Mouse (Mus musculus): ENCODE results near the gene Reg4. TPM values are rescaled to one million over a fixed set of nuclear protein-coding genes. Genes with fewer than 3 reads are reported as not detected.

Gene Reg4
- polyA plus RNA-seq, 1 experiment from 2014 or later, result 0.20 TPM

GRCm38 (mm10) chr3:98249378-98249777, 27.4 kb downstream of the Reg4 start:
- no peaks in the 10 kb centered on the region for H3K36me3 ChIP-seq (ENCODE audit: control insufficient read depth, insufficient read depth, low read length)
- 89% methylated on average over 2 of the region's 2 CpGs for WGBS
- no peak overlapping the region for H3K9ac ChIP-seq (ENCODE audit: low read length)
- no peaks in the 10 kb centered on the region for H3K9me3 ChIP-seq (ENCODE audit: control insufficient read depth, low read length)
- H3K27ac ChIP-seq (replicated peaks in 1 of 2; ENCODE audit: control insufficient read depth in 1 of 2, insufficient read depth in 1 of 2, low read depth in 2 of 2, low read length in 2 of 2), result no peak overlapping the region
- H3K4me3 ChIP-seq (ENCODE audit: control insufficient read depth in 1 of 2, insufficient read depth in 1 of 2, low read depth in 1 of 2, low read length in 2 of 2), result no peak overlapping the region
- no peaks in the 10 kb centered on the region for H3K27me3 ChIP-seq (ENCODE audit: control insufficient read depth, insufficient read depth, low read length)
- no peak overlapping the region for H3K4me2 ChIP-seq (ENCODE audit: low read length)
- no peak for ATAC-seq (ENCODE audit: insufficient number of reproducible peaks, insufficient read depth, low FRiP score, low read depth)
- H3K4me1 ChIP-seq (ENCODE audit: control insufficient read depth in 2 of 2, insufficient read depth in 2 of 2, low read length in 2 of 2), result no peaks in the 10 kb centered on the region

- Histone ChIP-seq H3K9me3 (ENCODE audit: control insufficient read depth, low read length) (no peaks in the 10 kb centered on the region), H3K27ac (replicated peaks in 1 of 2; ENCODE audit: control insufficient read depth in 1 of 2, insufficient read depth in 1 of 2, low read depth in 2 of 2, low read length in 2 of 2) (no peak overlapping the region), H3K9ac (ENCODE audit: low read length) (no peak overlapping the region), H3K4me2 (ENCODE audit: low read length) (no peak overlapping the region), H3K36me3 (ENCODE audit: control insufficient read depth, insufficient read depth, low read length) (no peaks in the 10 kb centered on the region), H3K4me3 (ENCODE audit: control insufficient read depth in 1 of 2, insufficient read depth in 1 of 2, low read depth in 1 of 2, low read length in 2 of 2) (no peak overlapping the region), H3K27me3 (ENCODE audit: control insufficient read depth, insufficient read depth, low read length) (no peaks in the 10 kb centered on the region), H3K4me1 (ENCODE audit: control insufficient read depth in 2 of 2, insufficient read depth in 2 of 2, low read length in 2 of 2) (no peaks in the 10 kb centered on the region)
- no peak for ATAC-seq (ENCODE audit: insufficient number of reproducible peaks, insufficient read depth, low FRiP score, low read depth)
- WGBS, result 77% methylated on average over 11 of the region's 11 CpGs
Measured at GRCm38 (mm10) chr3:98249833-98250448, 28.0 kb downstream of the Reg4 start.

- Histone ChIP-seq H3K4me1 (ENCODE audit: control insufficient read depth in 2 of 2, insufficient read depth in 2 of 2, low read length in 2 of 2) (no peaks in the 10 kb centered on the region), H3K27me3 (ENCODE audit: control insufficient read depth, insufficient read depth, low read length) (no peaks in the 10 kb centered on the region), H3K4me3 (ENCODE audit: control insufficient read depth in 1 of 2, insufficient read depth in 1 of 2, low read depth in 1 of 2, low read length in 2 of 2) (no peak overlapping the region), H3K36me3 (ENCODE audit: control insufficient read depth, insufficient read depth, low read length) (no peaks in the 10 kb centered on the region), H3K9me3 (ENCODE audit: control insufficient read depth, low read length) (no peaks in the 10 kb centered on the region), H3K27ac (replicated peaks in 1 of 2; ENCODE audit: control insufficient read depth in 1 of 2, insufficient read depth in 1 of 2, low read depth in 2 of 2, low read length in 2 of 2) (no peak overlapping the region), H3K9ac (ENCODE audit: low read length) (no peak overlapping the region), H3K4me2 (ENCODE audit: low read length) (no peak overlapping the region)
- no peak for ATAC-seq (ENCODE audit: insufficient number of reproducible peaks, insufficient read depth, low FRiP score, low read depth)
- 89% methylated on average over 2 of the region's 3 CpGs for WGBS
Measured at GRCm38 (mm10) chr3:98254059-98254458, 32.1 kb downstream of the Reg4 start.

- Histone ChIP-seq H3K9me3 (ENCODE audit: control insufficient read depth, low read length) (no peaks in the 10 kb centered on the region), H3K27me3 (ENCODE audit: control insufficient read depth, insufficient read depth, low read length) (no peaks in the 10 kb centered on the region), H3K4me1 (ENCODE audit: control insufficient read depth in 2 of 2, insufficient read depth in 2 of 2, low read length in 2 of 2) (no peaks in the 10 kb centered on the region), H3K9ac (ENCODE audit: low read length) (no peak overlapping the region), H3K4me2 (ENCODE audit: low read length) (no peak overlapping the region), H3K27ac (replicated peaks in 1 of 2; ENCODE audit: control insufficient read depth in 1 of 2, insufficient read depth in 1 of 2, low read depth in 2 of 2, low read length in 2 of 2) (no peak overlapping the region), H3K36me3 (ENCODE audit: control insufficient read depth, insufficient read depth, low read length) (no peaks in the 10 kb centered on the region), H3K4me3 (ENCODE audit: control insufficient read depth in 1 of 2, insufficient read depth in 1 of 2, low read depth in 1 of 2, low read length in 2 of 2) (no peak overlapping the region)
- WGBS, result 80% methylated on average over 8 of the region's 8 CpGs
- no peak for ATAC-seq (ENCODE audit: insufficient number of reproducible peaks, insufficient read depth, low FRiP score, low read depth)
Measured at GRCm38 (mm10) chr3:98254656-98255583, 33.0 kb downstream of the Reg4 start.

GRCm38 (mm10) chr3:98258723-98259122, 36.8 kb downstream of the Reg4 start:
- Histone ChIP-seq H3K27me3 (ENCODE audit: control insufficient read depth, insufficient read depth, low read length) (no peaks in the 10 kb centered on the region), H3K4me2 (ENCODE audit: low read length) (no peak overlapping the region), H3K9me3 (ENCODE audit: control insufficient read depth, low read length) (no peaks in the 10 kb centered on the region), H3K4me1 (ENCODE audit: control insufficient read depth in 2 of 2, insufficient read depth in 2 of 2, low read length in 2 of 2) (no peaks in the 10 kb centered on the region), H3K36me3 (ENCODE audit: control insufficient read depth, insufficient read depth, low read length) (no peaks in the 10 kb centered on the region), H3K27ac (replicated peaks in 1 of 2; ENCODE audit: control insufficient read depth in 1 of 2, insufficient read depth in 1 of 2, low read depth in 2 of 2, low read length in 2 of 2) (no peak overlapping the region), H3K4me3 (ENCODE audit: control insufficient read depth in 1 of 2, insufficient read depth in 1 of 2, low read depth in 1 of 2, low read length in 2 of 2) (no peak overlapping the region), H3K9ac (ENCODE audit: low read length) (no peak overlapping the region)
- WGBS, result 86% methylated on average over 4 of the region's 4 CpGs
- no peak for ATAC-seq (ENCODE audit: insufficient number of reproducible peaks, insufficient read depth, low FRiP score, low read depth)

- H3K27me3 ChIP-seq (ENCODE audit: control insufficient read depth, insufficient read depth, low read length), result no peaks in the 10 kb centered on the region
- no peaks in the 10 kb centered on the region for H3K9me3 ChIP-seq (ENCODE audit: control insufficient read depth, low read length)
- no peak overlapping the region for H3K4me3 ChIP-seq (ENCODE audit: control insufficient read depth in 1 of 2, insufficient read depth in 1 of 2, low read depth in 1 of 2, low read length in 2 of 2)
- H3K4me1 ChIP-seq (ENCODE audit: control insufficient read depth in 2 of 2, insufficient read depth in 2 of 2, low read length in 2 of 2), result no peaks in the 10 kb centered on the region
- H3K9ac ChIP-seq (ENCODE audit: low read length), result no peak overlapping the region
- no peaks in the 10 kb centered on the region for H3K36me3 ChIP-seq (ENCODE audit: control insufficient read depth, insufficient read depth, low read length)
- H3K4me2 ChIP-seq (ENCODE audit: low read length), result no peak overlapping the region
- 81% methylated on average over 5 of the region's 5 CpGs for WGBS
- no peak overlapping the region for H3K27ac ChIP-seq (replicated peaks in 1 of 2; ENCODE audit: control insufficient read depth in 1 of 2, insufficient read depth in 1 of 2, low read depth in 2 of 2, low read length in 2 of 2)
- no peak for ATAC-seq (ENCODE audit: insufficient number of reproducible peaks, insufficient read depth, low FRiP score, low read depth)
Measured at GRCm38 (mm10) chr3:98259271-98259751, 37.4 kb downstream of the Reg4 start.

- Histone ChIP-seq H3K4me3 (ENCODE audit: control insufficient read depth in 1 of 2, insufficient read depth in 1 of 2, low read depth in 1 of 2, low read length in 2 of 2) (no peak overlapping the region), H3K9ac (ENCODE audit: low read length) (no peak overlapping the region), H3K4me2 (ENCODE audit: low read length) (no peak overlapping the region), H3K27me3 (ENCODE audit: control insufficient read depth, insufficient read depth, low read length) (no peaks in the 10 kb centered on the region), H3K27ac (replicated peaks in 1 of 2; ENCODE audit: control insufficient read depth in 1 of 2, insufficient read depth in 1 of 2, low read depth in 2 of 2, low read length in 2 of 2) (no peak overlapping the region), H3K9me3 (ENCODE audit: control insufficient read depth, low read length) (no peaks in the 10 kb centered on the region), H3K4me1 (ENCODE audit: control insufficient read depth in 2 of 2, insufficient read depth in 2 of 2, low read length in 2 of 2) (no peaks in the 10 kb centered on the region), H3K36me3 (ENCODE audit: control insufficient read depth, insufficient read depth, low read length) (no peaks in the 10 kb centered on the region)
- ATAC-seq (ENCODE audit: insufficient number of reproducible peaks, insufficient read depth, low FRiP score, low read depth), result no peak
- 70% methylated on average over 3 of the region's 3 CpGs for WGBS
Measured at GRCm38 (mm10) chr3:98260534-98260933, 38.6 kb downstream of the Reg4 start.
